Mouse (Mus musculus): Measurements from ENCODE around the gene Pcyt2. TPM values are rescaled to one million over a fixed set of nuclear protein-coding genes. Genes with fewer than 3 reads are reported as not detected.
"Not testable (repeated sequence)": the region's sequence is repeated elsewhere in the genome, so short reads cannot be mapped to it uniquely, and the experiment has no call there.

Pcyt2 gene
- polyA plus RNA-seq, 1 experiment, result 252 TPM

DNA sequence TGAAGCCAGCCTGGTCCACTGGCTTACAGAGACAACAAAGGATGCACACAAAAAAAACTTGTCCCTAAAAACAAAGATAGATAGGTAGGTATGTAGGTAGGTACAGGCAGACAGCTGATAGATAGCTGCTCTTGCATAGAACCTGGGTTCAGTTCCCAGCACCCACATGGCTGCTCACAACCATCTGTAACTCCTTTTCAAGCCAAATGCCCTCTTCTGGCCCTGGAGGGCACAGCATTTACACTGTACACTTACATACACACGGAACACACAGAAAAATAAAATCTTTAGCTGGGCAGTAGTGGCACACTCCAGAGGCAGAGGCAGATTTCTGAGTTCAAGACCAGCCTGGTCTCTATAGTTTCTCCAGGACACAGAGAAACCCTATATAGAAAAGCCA is 33.8 kb downstream of the Pcyt2 start:
- no peak for DNase-seq (ENCODE audit: extremely low spot score in 1 of 2, low spot score in 1 of 2)

DNA sequence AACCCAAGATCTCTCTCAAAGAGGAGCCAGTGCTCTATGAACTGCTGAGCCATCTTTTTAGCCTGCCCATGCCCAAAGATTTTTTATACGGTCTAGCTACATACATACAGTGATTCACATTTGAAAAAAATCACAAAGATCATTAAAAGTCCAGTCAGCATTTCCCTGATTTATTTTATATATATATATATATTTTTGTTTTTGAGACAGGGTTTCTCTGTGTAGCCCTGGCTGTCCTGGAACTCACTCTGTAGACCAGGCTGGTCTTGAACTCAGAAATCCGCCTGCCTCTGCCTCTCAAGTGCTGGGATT is 34.8 kb downstream of the Pcyt2 start:
- DNase-seq (ENCODE audit: extremely low spot score in 1 of 2, low spot score in 1 of 2), result not testable (repeated sequence)

DNA sequence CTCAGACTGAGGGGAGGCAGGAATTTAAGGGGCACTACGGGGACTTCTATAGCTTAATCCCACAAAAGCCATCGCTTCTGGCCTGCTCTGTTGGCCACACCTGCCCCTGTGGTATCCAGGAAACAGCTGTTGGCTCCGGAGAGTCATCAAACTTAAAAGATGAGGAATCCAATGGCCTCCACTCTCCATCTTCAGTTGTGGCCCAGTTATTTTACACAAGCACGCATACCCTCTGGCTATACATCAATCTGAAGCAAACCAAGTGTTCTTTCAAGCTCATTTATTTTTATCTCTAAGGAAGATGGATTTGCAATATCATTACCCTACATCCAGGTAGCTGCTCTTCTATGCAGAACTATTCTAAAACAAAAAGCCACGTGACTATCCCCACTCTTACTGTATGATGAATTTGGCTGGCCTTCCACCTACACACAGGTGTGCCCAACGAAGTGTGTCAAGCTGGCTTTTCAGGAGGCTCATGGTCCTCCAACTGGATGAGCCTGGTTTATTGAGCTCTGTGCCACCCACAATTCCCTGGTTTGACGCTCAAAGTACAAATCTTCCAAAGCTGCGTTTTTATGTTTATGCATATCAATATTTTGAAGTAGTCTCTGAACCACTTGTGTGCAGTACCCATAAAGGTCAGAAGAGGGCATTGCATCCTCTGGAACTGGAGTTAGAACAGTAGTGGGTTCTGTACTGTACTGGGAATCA is 35.3 kb downstream of the Pcyt2 start:
- DNase-seq (ENCODE audit: extremely low spot score in 1 of 2, low spot score in 1 of 2), result peak in 1 of 2 experiments; percentile 39

DNA sequence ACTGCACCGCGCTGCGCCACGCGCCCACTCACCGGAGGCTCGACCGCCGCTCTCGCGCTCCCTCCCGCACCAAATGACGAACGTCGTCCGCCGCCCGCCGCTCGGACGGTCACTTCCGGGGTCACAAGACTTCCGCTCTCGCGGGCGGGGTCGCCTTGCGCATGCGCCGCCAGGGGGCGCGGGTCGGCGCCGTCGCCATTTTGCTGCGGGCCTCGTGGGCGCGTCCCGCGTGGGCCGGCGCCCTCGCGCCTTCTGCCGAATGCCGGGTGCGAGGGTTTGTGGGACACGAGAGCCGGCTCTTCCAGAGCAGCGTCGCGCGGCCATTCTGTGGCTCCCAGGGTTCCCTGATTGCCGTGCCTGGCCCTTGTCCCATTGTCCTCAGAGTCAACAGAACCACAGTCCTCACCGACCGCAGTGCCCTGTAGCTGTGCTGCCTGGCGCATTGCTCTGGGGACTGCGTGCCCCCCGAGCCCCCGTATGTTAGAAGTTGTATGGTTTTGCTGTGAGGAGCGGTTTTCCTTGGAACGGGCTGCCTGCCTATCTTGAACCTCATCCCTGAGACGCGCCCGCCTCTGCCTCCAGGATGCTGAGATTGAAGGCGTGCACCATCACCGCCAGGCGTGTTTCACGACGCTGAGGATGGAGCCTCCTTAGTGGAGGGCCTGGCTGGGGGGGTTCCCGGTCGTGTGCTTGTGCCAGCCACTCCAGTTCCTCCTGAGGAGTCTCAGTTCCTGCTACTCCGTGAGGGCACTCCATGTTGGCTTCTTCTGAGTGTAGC is 36.1 kb downstream of the Pcyt2 start, which contains the start of gene Arhgdia:
Gene Arhgdia, minus strand, starts transcription at position 135 of the 778 bp plus-strand sequence.
- DNase-seq (ENCODE audit: extremely low spot score in 1 of 2, low spot score in 1 of 2), result peak; percentile 78 to 92

- peak in 1 of 2 experiments; percentile 37 for DNase-seq (ENCODE audit: extremely low spot score in 1 of 2, low spot score in 1 of 2)
These were observed 36.8 kb downstream of the Pcyt2 start for GRCm38 (mm10) chr11:120580871-120581331.

DNA sequence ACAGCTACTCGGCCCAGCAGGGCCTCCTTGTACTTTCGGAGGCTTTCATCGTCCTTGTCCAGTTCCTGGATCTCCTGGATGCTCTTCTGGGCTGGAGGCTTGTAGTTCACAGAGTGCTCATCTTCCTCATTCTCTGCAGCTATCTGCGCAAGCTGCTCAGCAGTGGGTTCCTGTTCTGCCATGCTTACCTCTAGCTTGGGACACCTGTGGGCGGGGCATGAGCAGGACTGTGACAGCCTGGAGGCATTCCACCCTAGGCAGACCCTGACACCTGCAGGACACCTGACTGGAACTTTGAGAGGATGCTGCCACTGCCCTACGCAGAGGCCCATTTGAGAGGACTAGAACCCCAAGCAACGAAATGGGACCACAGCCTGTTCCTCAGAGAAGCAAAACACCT is 37.5 kb downstream of the Pcyt2 start:
- DNase-seq (ENCODE audit: extremely low spot score in 1 of 2, low spot score in 1 of 2), result no peak

GRCm38 (mm10) chr11:120579316-120580107 is 38.2 kb downstream of the Pcyt2 start:
- peak in 1 of 2 experiments; percentile 87 for DNase-seq (ENCODE audit: extremely low spot score in 1 of 2, low spot score in 1 of 2)

DNA sequence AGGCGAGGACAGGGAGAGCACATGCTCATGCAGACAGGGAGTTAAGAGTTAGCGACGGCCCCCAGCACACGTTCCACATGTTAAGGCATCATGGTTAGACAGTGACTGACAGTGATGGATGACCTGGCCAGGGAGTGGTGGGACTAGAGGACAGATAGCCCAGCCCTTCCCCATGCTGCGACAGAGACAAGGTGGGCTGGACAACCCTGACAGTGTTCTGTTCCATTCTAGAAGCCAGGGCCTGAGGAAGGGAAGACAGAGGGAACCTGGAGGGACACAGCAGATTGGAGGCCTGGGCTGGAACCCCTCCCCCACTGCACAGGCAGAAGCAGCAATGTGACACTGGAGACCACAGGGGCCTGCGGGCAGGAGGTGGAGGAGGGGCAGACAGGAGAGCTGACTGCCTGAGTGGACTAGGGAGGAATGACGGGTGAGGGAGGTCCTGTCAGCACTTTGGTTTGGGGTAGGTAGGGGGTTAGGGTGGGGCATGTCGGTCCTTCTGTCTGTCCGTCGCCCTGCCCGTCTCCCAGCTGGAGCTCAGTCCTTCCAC is 39.0 kb downstream of the Pcyt2 start:
- DNase-seq (ENCODE audit: extremely low spot score in 1 of 2, low spot score in 1 of 2), result no peak

DNA sequence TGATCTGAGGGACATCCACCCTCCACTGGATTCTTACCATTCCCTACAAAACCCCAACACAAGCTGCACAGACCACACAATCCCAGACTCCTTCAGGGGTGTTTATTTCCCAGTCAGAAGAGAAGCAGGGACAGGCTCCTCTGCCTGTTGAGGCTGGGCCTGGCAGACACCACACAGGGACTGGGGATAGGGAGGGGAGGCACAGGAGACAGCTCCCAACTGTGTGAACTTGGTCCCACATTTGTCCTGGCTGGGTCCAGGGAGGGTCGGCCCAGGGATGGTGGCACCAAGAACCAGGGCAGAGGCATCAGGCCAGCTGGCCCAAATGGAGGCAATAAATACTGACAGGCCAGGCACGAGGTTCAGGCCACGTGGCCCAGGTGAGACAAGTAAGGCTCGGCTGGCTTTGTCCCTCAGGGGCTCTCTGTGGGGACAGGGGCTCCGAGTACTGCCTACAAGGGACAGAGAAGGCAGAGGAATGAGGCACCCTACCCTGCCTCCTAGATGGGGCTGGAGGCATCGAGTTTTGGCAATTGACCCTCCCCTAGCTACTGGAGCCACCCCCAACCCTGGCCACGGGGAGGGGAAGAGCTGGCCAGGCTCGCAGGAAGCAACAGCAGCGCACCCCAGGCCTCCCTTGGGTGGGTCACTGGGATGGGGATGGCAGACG is 39.6 kb downstream of the Pcyt2 start:
- no peak for DNase-seq (ENCODE audit: extremely low spot score in 1 of 2, low spot score in 1 of 2)

DNA sequence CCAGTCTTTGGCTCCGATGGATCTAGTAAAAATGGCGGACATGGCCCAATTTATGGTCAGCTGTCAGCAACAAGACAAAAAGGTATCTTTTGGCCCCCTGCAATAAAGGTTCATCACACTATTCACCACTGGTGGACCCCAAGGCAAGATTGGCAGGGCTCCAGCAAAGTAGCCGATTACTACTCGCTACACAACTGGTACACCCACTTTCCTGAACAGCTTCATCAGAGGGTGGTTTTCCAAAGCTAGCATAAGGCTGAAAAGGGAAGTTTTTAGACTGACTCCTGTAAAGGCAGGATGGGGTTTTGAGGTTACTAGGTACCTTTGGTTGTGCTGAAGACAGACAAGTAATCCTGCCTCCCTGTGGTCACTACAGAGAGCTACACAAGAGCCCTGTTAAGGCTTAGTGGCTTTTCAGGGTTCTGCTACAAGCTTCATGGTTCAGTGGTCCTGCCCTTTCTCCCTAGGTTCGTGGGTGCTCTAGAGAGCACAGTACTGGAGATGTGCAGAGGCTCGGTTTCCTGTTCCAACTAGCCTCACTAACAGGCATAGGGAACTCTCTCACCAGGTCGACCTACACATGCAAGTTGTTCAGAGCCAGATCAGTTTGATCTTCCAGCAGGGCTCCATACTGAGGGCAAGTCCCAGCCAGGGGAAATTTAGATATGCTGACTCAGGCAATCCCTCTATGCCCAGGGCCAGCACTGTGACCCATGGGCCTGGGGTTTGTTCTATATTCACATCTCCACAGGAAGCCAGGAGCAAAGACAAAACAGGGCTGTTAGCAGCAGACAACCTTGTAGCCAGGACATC is 40.3 kb downstream of the Pcyt2 start:
- no peak for DNase-seq (ENCODE audit: extremely low spot score in 1 of 2, low spot score in 1 of 2)

DNA sequence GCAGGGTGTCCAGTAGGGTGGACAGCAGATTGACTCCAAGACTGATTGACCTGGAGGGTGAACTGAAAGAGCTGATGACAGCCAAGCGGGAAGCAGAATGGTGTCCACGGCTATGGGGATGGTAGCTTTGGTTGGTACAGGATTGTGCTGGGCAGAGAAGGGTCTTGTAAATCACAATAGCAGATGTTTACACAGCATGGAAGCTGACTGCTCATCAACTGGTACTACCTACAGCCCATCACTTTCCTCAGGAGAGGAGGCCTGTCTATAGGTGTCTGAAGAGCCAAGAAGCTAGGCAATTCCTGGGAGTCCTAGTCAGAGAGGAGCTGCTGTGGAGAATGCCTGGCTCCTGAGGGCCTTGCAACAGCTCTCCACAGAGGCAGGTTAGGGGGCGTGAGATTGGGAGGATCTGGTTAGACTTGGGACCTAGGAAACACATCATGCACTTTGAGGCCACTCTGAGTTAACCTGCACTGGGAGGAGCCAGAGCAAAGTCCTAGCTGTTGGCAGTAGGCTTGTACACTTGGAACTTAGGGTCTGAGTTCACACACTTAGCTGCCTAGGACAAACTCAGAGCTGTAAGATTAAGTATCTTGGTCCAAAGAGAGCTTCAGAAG is 41.3 kb downstream of the Pcyt2 start:
- no peak for DNase-seq (ENCODE audit: extremely low spot score in 1 of 2, low spot score in 1 of 2)

DNA sequence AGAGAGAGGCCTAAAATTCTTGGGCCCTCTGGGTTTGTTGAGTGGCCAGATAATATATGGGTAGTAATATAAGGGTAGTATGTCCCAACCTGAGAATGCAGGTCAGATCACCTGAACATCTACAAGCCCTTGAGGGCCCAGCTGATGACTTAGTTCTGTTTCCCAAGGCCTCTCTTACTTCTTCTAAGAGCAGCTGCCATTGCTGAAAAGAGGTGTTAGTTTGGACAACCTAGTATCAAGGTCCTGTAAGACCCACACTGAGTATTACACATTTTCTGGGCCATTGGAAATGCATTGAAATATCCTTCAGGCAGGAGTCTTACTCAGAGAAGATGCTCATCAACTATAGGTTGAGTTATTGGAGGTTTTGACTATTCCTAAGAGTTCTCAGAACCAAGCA is 41.8 kb downstream of the Pcyt2 start:
- no peak for DNase-seq (ENCODE audit: extremely low spot score in 1 of 2, low spot score in 1 of 2)

- DNase-seq (ENCODE audit: extremely low spot score in 1 of 2, low spot score in 1 of 2), result no peak
These were observed 42.7 kb downstream of the Pcyt2 start for GRCm38 (mm10) chr11:120575046-120575445.

DNA sequence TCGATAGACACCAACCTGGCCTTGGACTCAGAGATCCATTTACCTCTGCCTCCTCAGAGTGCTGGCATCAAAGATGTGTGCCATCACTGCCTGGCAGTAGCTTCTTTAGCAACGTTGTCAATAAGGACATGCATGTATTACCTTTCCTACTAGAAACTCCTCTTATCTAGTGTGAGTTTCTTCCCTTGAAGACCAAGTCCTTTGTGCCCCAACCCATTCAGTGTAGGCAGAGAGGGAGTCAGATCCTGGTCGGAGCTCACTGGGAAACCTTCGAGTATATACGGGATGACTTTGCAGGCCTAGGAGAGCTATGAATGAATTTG is 43.5 kb downstream of the Pcyt2 start:
- no peak for DNase-seq (ENCODE audit: extremely low spot score in 1 of 2, low spot score in 1 of 2)

DNA sequence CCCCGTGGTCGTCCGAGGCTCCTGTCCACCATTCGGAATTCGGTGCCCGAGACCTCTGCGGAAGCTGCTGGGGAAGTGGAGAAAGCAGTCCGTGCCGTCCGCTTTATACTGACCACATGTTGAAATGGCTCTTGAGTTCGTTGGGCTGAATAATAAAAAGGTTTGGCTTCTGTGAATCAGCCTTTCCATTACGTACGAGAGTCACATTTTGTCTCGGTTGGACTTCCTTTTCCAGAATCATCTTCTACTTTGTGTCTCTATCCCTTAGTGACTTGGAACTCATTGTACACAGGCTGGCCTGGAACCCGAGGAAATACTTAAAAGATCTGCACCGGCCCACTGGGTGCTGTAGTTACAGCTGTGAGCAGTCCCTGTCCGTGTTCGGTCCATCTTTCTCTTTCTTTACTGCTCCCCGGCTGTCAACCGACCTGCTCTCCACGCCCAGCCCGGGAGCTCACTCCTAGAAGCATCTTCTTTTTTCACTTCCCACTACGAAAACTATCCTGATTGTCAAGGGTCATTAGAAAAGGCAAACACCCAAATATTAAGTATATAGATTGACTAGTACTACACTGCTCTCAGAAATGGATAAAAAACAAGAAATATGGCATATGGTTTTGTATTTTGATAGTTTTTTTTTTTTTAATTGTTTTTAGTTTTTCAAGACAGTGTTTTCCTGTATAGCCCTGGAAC is 44.0 kb downstream of the Pcyt2 start:
- no peak for DNase-seq (ENCODE audit: extremely low spot score in 1 of 2, low spot score in 1 of 2)

DNA sequence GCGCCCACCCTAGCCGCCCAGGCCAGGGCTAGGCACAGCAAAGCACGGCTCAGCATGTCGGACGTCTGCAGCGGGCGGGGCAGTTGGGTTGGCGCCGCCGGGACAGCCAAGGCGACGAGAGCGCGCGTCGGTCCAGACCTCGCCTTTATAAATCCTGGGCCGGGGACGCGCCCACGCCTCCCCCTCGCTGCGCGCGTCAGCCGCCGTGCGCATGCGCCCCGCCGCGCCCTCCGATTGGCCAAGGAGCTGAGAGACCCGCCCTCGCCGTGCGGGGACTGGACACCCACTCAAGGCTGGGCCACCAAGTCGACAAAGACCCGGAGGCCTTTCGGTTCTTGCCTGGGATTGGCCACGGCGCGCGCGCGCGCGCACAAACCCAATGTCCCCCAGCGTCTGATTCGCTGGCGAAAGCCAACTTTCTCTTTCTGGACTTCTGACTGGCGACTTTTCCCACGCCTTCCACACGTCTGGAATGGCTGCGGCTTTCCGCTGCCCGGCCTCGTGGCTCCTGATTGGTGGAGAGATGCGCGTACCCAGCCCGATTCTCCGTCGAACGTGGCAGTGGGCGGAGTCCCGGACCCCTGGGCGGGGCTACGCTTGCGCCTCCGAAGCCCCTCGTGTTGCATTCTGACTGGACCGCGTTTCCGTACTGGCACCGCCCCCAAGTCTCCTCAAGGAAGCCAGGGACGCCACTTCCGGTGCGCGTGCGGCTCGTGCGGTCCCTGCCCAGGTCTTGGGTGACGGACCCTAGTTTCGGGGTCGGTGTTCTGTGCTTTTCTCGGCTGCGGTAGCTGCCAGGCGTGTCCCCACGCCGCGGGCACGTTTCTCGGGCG is 44.8 kb downstream of the Pcyt2 start, which contains the start of gene P4hb:
Gene P4hb, minus strand, starts transcription at position 502 of the 833 bp plus-strand sequence.
- DNase-seq (ENCODE audit: extremely low spot score in 1 of 2, low spot score in 1 of 2), result peak; percentile 100

- DNase-seq (ENCODE audit: extremely low spot score in 1 of 2, low spot score in 1 of 2), result no peak
These were observed 45.4 kb downstream of the Pcyt2 start for GRCm38 (mm10) chr11:120572417-120572751.
